Mouse (Mus musculus): Measurements from ENCODE around the gene F12. TPM values are rescaled to one million over a fixed set of nuclear protein-coding genes. Genes with fewer than 3 reads are reported as not detected.
A peak's percentile ranks its signal among the peaks of the same experiment; 100 is the strongest.

F12 gene
- polyA plus RNA-seq (2012; rRNA removed), result 0.09 and 0.11 TPM in 2 replicates
- polyA plus RNA-seq (2014; fragmentation: Nextera tagmentation; extraction: Ambion mirVana), result not detected in 2 replicates

- H3K4me3 ChIP-seq (replicated peaks; ENCODE audit: low read length), result no peak within 1 kb of the TSS
- no peak within 1 kb of the TSS for H3K27ac ChIP-seq (replicated peaks; ENCODE audit: low read depth, low read length)
- no peak for TF ChIP-seq POLR2A (IDR thresholded peaks at IDR 0.05; ENCODE audit: borderline replicate concordance, extremely low read depth, insufficient read depth, insufficient read length)
- H3K27me3 ChIP-seq (ENCODE audit: control insufficient read depth, insufficient read depth, low read length), result peaks cover 7% of the 10 kb centered on the region
- H3K9ac ChIP-seq (ENCODE audit: low read depth, low read length, severe bottlenecking), result no peak within 1 kb of the TSS
- ATAC-seq (ENCODE audit: low FRiP score, low read depth) (no peak), DNase-seq (ENCODE audit: low spot score) (no peak)
- H3K4me2 ChIP-seq (replicated peaks; ENCODE audit: low read depth, low read length, severe bottlenecking), result no peak within 1 kb of the TSS
- H3K4me1 ChIP-seq (ENCODE audit: control insufficient read depth, insufficient read depth, low read length), result peaks cover under 1% of the 10 kb centered on the region; the same call in 1 of the 2 replicates
- 86% methylated on average over 10 of the region's 10 CpGs for WGBS
- H3K9me3 ChIP-seq (ENCODE audit: control insufficient read depth, low read length), result no peaks in the 10 kb centered on the region
- H3K36me3 ChIP-seq (ENCODE audit: control insufficient read depth, insufficient read depth, low read length), result no peaks in the 10 kb centered on the region
These were observed at the start of gene F12 for GRCm38 (mm10) chr13:55426613-55427012. Gene F12 (minus strand): TSS chr13:55426793.

- H3K4me2 ChIP-seq (replicated peaks; ENCODE audit: low read depth, low read length, severe bottlenecking), result no peak overlapping the region
- no peak for TF ChIP-seq POLR2A (IDR thresholded peaks at IDR 0.05; ENCODE audit: borderline replicate concordance, extremely low read depth, insufficient read depth, insufficient read length)
- DNase-seq (ENCODE audit: low spot score), result no peak
- H3K9ac ChIP-seq (ENCODE audit: low read depth, low read length, severe bottlenecking), result no peak overlapping the region
- no peaks in the 10 kb centered on the region for H3K9me3 ChIP-seq (ENCODE audit: control insufficient read depth, low read length)
- H3K36me3 ChIP-seq (ENCODE audit: control insufficient read depth, insufficient read depth, low read length), result peaks cover 74% of the 10 kb centered on the region
- no peak for ATAC-seq (ENCODE audit: low FRiP score, low read depth)
- WGBS, result 90% methylated on average over 8 of the region's 8 CpGs
- no peak overlapping the region for H3K4me3 ChIP-seq (replicated peaks; ENCODE audit: low read length)
- H3K27me3 ChIP-seq (ENCODE audit: control insufficient read depth, insufficient read depth, low read length), result no peaks in the 10 kb centered on the region
- no peak overlapping the region for H3K27ac ChIP-seq (replicated peaks; ENCODE audit: low read depth, low read length)
- peaks cover 11% of the 10 kb centered on the region; the same call in 1 of the 2 replicates for H3K4me1 ChIP-seq (ENCODE audit: control insufficient read depth, insufficient read depth, low read length)
These were observed 49.7 kb upstream of the F12 start for GRCm38 (mm10) chr13:55476256-55476655.

- Histone ChIP-seq H3K9ac (ENCODE audit: low read depth, low read length, severe bottlenecking) (no peak overlapping the region), H3K36me3 (ENCODE audit: control insufficient read depth, insufficient read depth, low read length) (peaks cover 69% of the 10 kb centered on the region), H3K4me1 (ENCODE audit: control insufficient read depth, insufficient read depth, low read length) (peaks cover 15% of the 10 kb centered on the region), H3K27me3 (ENCODE audit: control insufficient read depth, insufficient read depth, low read length) (no peaks in the 10 kb centered on the region), H3K9me3 (ENCODE audit: control insufficient read depth, low read length) (no peaks in the 10 kb centered on the region), H3K27ac (replicated peaks; ENCODE audit: low read depth, low read length) (no peak overlapping the region), H3K4me3 (replicated peaks; ENCODE audit: low read length) (no peak overlapping the region), H3K4me2 (replicated peaks; ENCODE audit: low read depth, low read length, severe bottlenecking) (no peak overlapping the region)
- WGBS, result 88% methylated on average over 5 of the region's 5 CpGs
- DNase-seq (ENCODE audit: low spot score) (no peak), ATAC-seq (ENCODE audit: low FRiP score, low read depth) (no peak)
- no peak for TF ChIP-seq POLR2A (IDR thresholded peaks at IDR 0.05; ENCODE audit: borderline replicate concordance, extremely low read depth, insufficient read depth, insufficient read length)
These were observed 49.2 kb upstream of the F12 start for GRCm38 (mm10) chr13:55475750-55476149.

- TF ChIP-seq POLR2A (IDR thresholded peaks at IDR 0.05; ENCODE audit: borderline replicate concordance, extremely low read depth, insufficient read depth, insufficient read length), result no peak
- Histone ChIP-seq H3K36me3 (ENCODE audit: control insufficient read depth, insufficient read depth, low read length) (peaks cover 58% of the 10 kb centered on the region), H3K27ac (replicated peaks; ENCODE audit: low read depth, low read length) (no peak overlapping the region), H3K4me3 (replicated peaks; ENCODE audit: low read length) (no peak overlapping the region), H3K9me3 (ENCODE audit: control insufficient read depth, low read length) (no peaks in the 10 kb centered on the region), H3K4me2 (replicated peaks; ENCODE audit: low read depth, low read length, severe bottlenecking) (no peak overlapping the region), H3K9ac (ENCODE audit: low read depth, low read length, severe bottlenecking) (no peak overlapping the region), H3K4me1 (ENCODE audit: control insufficient read depth, insufficient read depth, low read length) (peaks cover 16% of the 10 kb centered on the region), H3K27me3 (ENCODE audit: control insufficient read depth, insufficient read depth, low read length) (no peaks in the 10 kb centered on the region)
- 56% methylated on average over 5 of the region's 5 CpGs for WGBS
- DNase-seq (ENCODE audit: low spot score) (peak; percentile 64), ATAC-seq (ENCODE audit: low FRiP score, low read depth) (no peak)
These were observed 48.1 kb upstream of the F12 start for GRCm38 (mm10) chr13:55474621-55475069.

GRCm38 (mm10) chr13:55473961-55474360 is 47.4 kb upstream of the F12 start:
- ATAC-seq (ENCODE audit: low FRiP score, low read depth) (no peak), DNase-seq (ENCODE audit: low spot score) (no peak)
- Histone ChIP-seq H3K27ac (replicated peaks; ENCODE audit: low read depth, low read length) (no peak overlapping the region), H3K4me3 (replicated peaks; ENCODE audit: low read length) (no peak overlapping the region), H3K27me3 (ENCODE audit: control insufficient read depth, insufficient read depth, low read length) (no peaks in the 10 kb centered on the region), H3K4me1 (ENCODE audit: control insufficient read depth, insufficient read depth, low read length) (peaks cover 16% of the 10 kb centered on the region), H3K9ac (ENCODE audit: low read depth, low read length, severe bottlenecking) (no peak overlapping the region), H3K4me2 (replicated peaks; ENCODE audit: low read depth, low read length, severe bottlenecking) (no peak overlapping the region), H3K36me3 (ENCODE audit: control insufficient read depth, insufficient read depth, low read length) (peaks cover 51% of the 10 kb centered on the region), H3K9me3 (ENCODE audit: control insufficient read depth, low read length) (no peaks in the 10 kb centered on the region)
- no peak for TF ChIP-seq POLR2A (IDR thresholded peaks at IDR 0.05; ENCODE audit: borderline replicate concordance, extremely low read depth, insufficient read depth, insufficient read length)
- 52% methylated on average over 11 of the region's 11 CpGs for WGBS
